Mouse (Mus musculus) neural tube, embryonic 15.5 days (tissue): ENCODE data around the gene 4933428G20Rik. TPM values are rescaled to one million over a fixed set of nuclear protein-coding genes. Genes with fewer than 3 reads are reported as not detected.

Source experiments
- ATAC-seq: fragments of 200-750 bp; cut with Nextera tagmentation; 2 replicates; pipeline ENCODE4 v1.8.0; 2017; ENCODE audit warnings: mild to moderate bottlenecking, moderate TSS enrichment, moderate library complexity; ENCODE audit not compliant: low FRiP score
- H3K27ac ChIP-seq: fragments of 300-500 bp; sonication (generic); replicated peaks from 2 replicates; pipeline ENCODE4 v1.5.1; 2015; ENCODE audit warnings: mild to moderate bottlenecking, inconsistent platforms
- H3K27me3 ChIP-seq: fragments of 300-500 bp; sonication (generic); replicated peaks from 2 replicates; pipeline ENCODE4 v1.6.1; 2015; ENCODE audit warnings: inconsistent platforms
- H3K36me3 ChIP-seq: fragments of 300-500 bp; sonication (generic); 2 replicates; pipeline ENCODE4 v1.6.1; 2015; ENCODE audit warnings: inconsistent platforms
- H3K4me1 ChIP-seq: fragments of 300-500 bp; sonication (generic); 2 replicates; pipeline ENCODE4 v1.6.1; 2015; ENCODE audit warnings: inconsistent platforms
- H3K4me2 ChIP-seq: fragments of 300-500 bp; sonication (generic); 2 replicates; pipeline ENCODE4 v1.6.1; 2015; ENCODE audit warnings: inconsistent platforms, mild to moderate bottlenecking, moderate library complexity
- H3K4me3 ChIP-seq: fragments of 300-500 bp; sonication (generic); replicated peaks from 2 replicates; pipeline ENCODE4 v1.5.1; 2015; ENCODE audit warnings: mild to moderate bottlenecking, inconsistent platforms
- H3K9ac ChIP-seq: fragments of 300-500 bp; sonication (generic); replicated peaks from 2 replicates; pipeline ENCODE4 v1.6.1; 2015; ENCODE audit warnings: mild to moderate bottlenecking, inconsistent platforms
- H3K9me3 ChIP-seq: fragments of 300-500 bp; sonication (generic); replicated peaks from 2 replicates; pipeline ENCODE4 v1.6.1; 2016; ENCODE audit warnings: inconsistent platforms
- WGBS: fragments of 180-500 bp; shearing (Covaris S2); methylation state at CpG from one replicate; pipeline ENCODE4 v1.1.7; 2015; ENCODE audit warnings: mixed read lengths; 5-methylcytosine and 5-hydroxymethylcytosine counted together
- polyA plus RNA-seq: library from polyadenylated mRNA; unstranded; fragments of >200 nt; fragmentation: Nextera tagmentation; extraction: Ambion mirVana; gene quantifications from 2 replicates; pipeline ENCODE4 v1.2.1, GENCODE M21; 2015

Gene 4933428G20Rik
- polyA plus RNA-seq, 1 experiment from 2014 or later: 1.2 TPM

GRCm38 (mm10) chr11:97500720-97501448 is 744 bp upstream of the 4933428G20Rik start:
- peak overlapping the region; percentile 30 for H3K4me3 ChIP-seq
- H3K4me1 ChIP-seq: peaks cover 14% of the 10 kb centered on the region
- H3K9ac ChIP-seq: no peak overlapping the region; the same call in 1 of the 2 replicates
- peaks cover 60% of the 10 kb centered on the region for H3K27me3 ChIP-seq
- 14% methylated on average over 44 of the region's 51 CpGs for WGBS
- H3K36me3 ChIP-seq: peaks cover 20% of the 10 kb centered on the region
- no peak overlapping the region for H3K27ac ChIP-seq
- no peaks in the 10 kb centered on the region for H3K9me3 ChIP-seq
- peak overlapping the region; percentile 57 for H3K4me2 ChIP-seq
- ATAC-seq: peak; percentile 42; the same call in 1 of the 2 replicates

- H3K4me2 ChIP-seq: no peak overlapping the region
- H3K4me1 ChIP-seq: peaks cover 14% of the 10 kb centered on the region
- WGBS: 84% methylated on average over 4 of the region's 4 CpGs
- ATAC-seq: no peak
- peaks cover 58% of the 10 kb centered on the region for H3K27me3 ChIP-seq
- H3K27ac ChIP-seq: no peak overlapping the region
- no peak overlapping the region for H3K4me3 ChIP-seq
- no peaks in the 10 kb centered on the region for H3K9me3 ChIP-seq
- H3K36me3 ChIP-seq: peaks cover 34% of the 10 kb centered on the region
- no peak overlapping the region for H3K9ac ChIP-seq
Measured at GRCm38 (mm10) chr11:97497543-97497942, 2.6 kb downstream of the 4933428G20Rik start.

- Histone ChIP-seq H3K4me2 (no peak overlapping the region), H3K4me1 (no peaks in the 10 kb centered on the region), H3K27me3 (peaks cover 15% of the 10 kb centered on the region), H3K4me3 (no peak overlapping the region), H3K36me3 (peaks cover 47% of the 10 kb centered on the region), H3K27ac (no peak overlapping the region), H3K9me3 (no peaks in the 10 kb centered on the region), H3K9ac (no peak overlapping the region)
- 82% methylated on average over 3 of the region's 3 CpGs for WGBS
- ATAC-seq: no peak
Measured at GRCm38 (mm10) chr11:97492836-97493235, 7.3 kb downstream of the 4933428G20Rik start.

GRCm38 (mm10) chr11:97491640-97492039 is 8.5 kb downstream of the 4933428G20Rik start:
- H3K9ac ChIP-seq: no peak overlapping the region
- 76% methylated on average over 10 of the region's 10 CpGs for WGBS
- no peak overlapping the region for H3K27ac ChIP-seq
- H3K4me2 ChIP-seq: no peak overlapping the region
- ATAC-seq: no peak
- H3K4me1 ChIP-seq: no peaks in the 10 kb centered on the region
- no peak overlapping the region for H3K4me3 ChIP-seq
- H3K27me3 ChIP-seq: peaks cover 3% of the 10 kb centered on the region; the same call in 1 of the 2 replicates
- H3K36me3 ChIP-seq: peaks cover 47% of the 10 kb centered on the region
- no peaks in the 10 kb centered on the region for H3K9me3 ChIP-seq

GRCm38 (mm10) chr11:97489589-97490324 is 10.4 kb downstream of the 4933428G20Rik start:
- peaks cover 56% of the 10 kb centered on the region for H3K36me3 ChIP-seq

GRCm38 (mm10) chr11:97487656-97488055 is 12.5 kb downstream of the 4933428G20Rik start:
- no peaks in the 10 kb centered on the region for H3K9me3 ChIP-seq
- H3K4me3 ChIP-seq: no peak overlapping the region
- ATAC-seq: no peak
- no peak overlapping the region for H3K9ac ChIP-seq
- H3K4me1 ChIP-seq: no peaks in the 10 kb centered on the region
- no peaks in the 10 kb centered on the region for H3K27me3 ChIP-seq
- H3K27ac ChIP-seq: no peak overlapping the region
- no peak overlapping the region for H3K4me2 ChIP-seq
- H3K36me3 ChIP-seq: peaks cover 53% of the 10 kb centered on the region
- 82% methylated on average over 3 of the region's 3 CpGs for WGBS

More at GRCm38 (mm10) chr11:97489589-97490324, 10.4 kb downstream of the 4933428G20Rik start:
- Histone ChIP-seq H3K27ac (no peak overlapping the region), H3K4me3 (no peak overlapping the region), H3K9ac (no peak overlapping the region), H3K4me2 (no peak overlapping the region), H3K4me1 (no peaks in the 10 kb centered on the region), H3K9me3 (no peaks in the 10 kb centered on the region), H3K27me3 (no peaks in the 10 kb centered on the region)
- no peak; the same call in 1 of the 2 replicates for ATAC-seq
- 20% methylated on average over 16 of the region's 16 CpGs for WGBS

GRCm38 (mm10) chr11:97485661-97486060 is 14.5 kb downstream of the 4933428G20Rik start:
- Histone ChIP-seq H3K4me1 (no peaks in the 10 kb centered on the region), H3K27me3 (no peaks in the 10 kb centered on the region), H3K9ac (no peak overlapping the region), H3K9me3 (no peaks in the 10 kb centered on the region), H3K27ac (no peak overlapping the region), H3K4me3 (no peak overlapping the region), H3K36me3 (peaks cover 48% of the 10 kb centered on the region), H3K4me2 (no peak overlapping the region)
- WGBS: 84% methylated on average over 8 of the region's 8 CpGs
- no peak for ATAC-seq

- WGBS: 72% methylated on average over 8 of the region's 8 CpGs
- Histone ChIP-seq H3K36me3 (peaks cover 69% of the 10 kb centered on the region), H3K4me1 (no peaks in the 10 kb centered on the region), H3K4me2 (no peak overlapping the region), H3K27ac (no peak overlapping the region), H3K9ac (no peak overlapping the region), H3K9me3 (no peaks in the 10 kb centered on the region), H3K4me3 (no peak overlapping the region), H3K27me3 (no peaks in the 10 kb centered on the region)
- no peak for ATAC-seq
Measured at GRCm38 (mm10) chr11:97479824-97480223, 20.3 kb downstream of the 4933428G20Rik start.

GRCm38 (mm10) chr11:97479085-97479484 is 21.1 kb downstream of the 4933428G20Rik start:
- Histone ChIP-seq H3K4me1 (no peaks in the 10 kb centered on the region), H3K27ac (no peak overlapping the region), H3K4me2 (no peak overlapping the region), H3K27me3 (no peaks in the 10 kb centered on the region), H3K4me3 (no peak overlapping the region), H3K9ac (no peak overlapping the region), H3K36me3 (peaks cover 73% of the 10 kb centered on the region), H3K9me3 (no peaks in the 10 kb centered on the region)
- ATAC-seq: no peak
- 93% methylated on average over 10 of the region's 10 CpGs for WGBS

- no peak overlapping the region for H3K27ac ChIP-seq
- no peaks in the 10 kb centered on the region for H3K4me1 ChIP-seq
- no peaks in the 10 kb centered on the region for H3K9me3 ChIP-seq
- no peaks in the 10 kb centered on the region for H3K27me3 ChIP-seq
- 88% methylated on average over 6 of the region's 6 CpGs for WGBS
- ATAC-seq: no peak
- H3K9ac ChIP-seq: no peak overlapping the region
- no peak overlapping the region for H3K4me2 ChIP-seq
- H3K36me3 ChIP-seq: peaks cover 80% of the 10 kb centered on the region
- H3K4me3 ChIP-seq: no peak overlapping the region
Measured at GRCm38 (mm10) chr11:97478345-97478744, 21.8 kb downstream of the 4933428G20Rik start.

GRCm38 (mm10) chr11:97477431-97477830 is 22.7 kb downstream of the 4933428G20Rik start:
- Histone ChIP-seq H3K4me2 (no peak overlapping the region), H3K27me3 (no peaks in the 10 kb centered on the region), H3K9ac (no peak overlapping the region; the same call in 1 of the 2 replicates), H3K27ac (no peak overlapping the region), H3K9me3 (no peaks in the 10 kb centered on the region), H3K4me1 (no peaks in the 10 kb centered on the region), H3K4me3 (no peak overlapping the region), H3K36me3 (peaks cover 79% of the 10 kb centered on the region)
- 72% methylated on average over 7 of the region's 7 CpGs for WGBS
- no peak for ATAC-seq
